Comparison of ENCODE assay signal across 9 mouse cellular contexts in genomic region chr11:55415036-55415704, GRCm38 (mm10). TPM values are rescaled to one million over a fixed set of nuclear protein-coding genes. Genes with fewer than 3 reads are reported as not detected.
A peak's percentile ranks its signal among the peaks of the same experiment; 100 is the strongest.
DNase-seq lines count a peak whose midpoint lies in the region; ATAC-seq lines count a peak whose summit lies in the region.
"Had no signal": no experiment of that assay in that cellular context is flagged by ENCODE, and none has a peak within 500 bp of the region (broad histone marks: within the 10 kb centered on the region; RNA-seq: fewer than 3 reads in every experiment).

No protein-coding gene starts in this region.

- H3K36me3 ChIP-seq in heart, embryonic 15.5 days = 0 out of 2 replicates have a peak, but pooled peaks cover 2% of the 10 kb centered on the region
- H3K36me3 ChIP-seq in limb, embryonic 15.5 days = peaks cover 27% of the 10 kb centered on the region
- H3K36me3 ChIP-seq: G1E had no signal

- H3K27me3 ChIP-seq in heart, embryonic 15.5 days = no peaks in the 10 kb centered on the region
- H3K27me3 ChIP-seq in limb, embryonic 15.5 days = no peaks in the 10 kb centered on the region

- H3K4me1 ChIP-seq in heart, embryonic 15.5 days (replicated peaks) = peaks cover 65% of the 10 kb centered on the region
- peaks cover 56% of the 10 kb centered on the region for H3K4me1 ChIP-seq in limb, embryonic 15.5 days

- peak overlapping the region; percentile 83 for H3K4me2 ChIP-seq in heart, embryonic 15.5 days
- peak overlapping the region; percentile 27 for H3K4me2 ChIP-seq in limb, embryonic 15.5 days

- peak overlapping the region; percentile 25 for H3K4me3 ChIP-seq in heart, embryonic 15.5 days
- H3K4me3 ChIP-seq in limb, embryonic 15.5 days = peak overlapping the region; percentile 11; the same call in 1 of the 2 replicates

- WGBS in heart, embryonic 15.5 days = 25% methylated on average over 9 of the region's 9 CpGs
- WGBS in limb, embryonic 15.5 days = 37% methylated on average over 9 of the region's 9 CpGs

- ATAC-seq in heart, embryonic 15.5 days (replicated peaks; ENCODE audit: insufficient number of reproducible peaks, insufficient read depth, low FRiP score, low read depth) = no peak
- no peak for ATAC-seq in limb, embryonic 15.5 days (ENCODE audit: insufficient number of reproducible peaks, low FRiP score, low TSS enrichment, low read depth)
- no peak for ATAC-seq in inflammation-experienced regulatory T-cells, adult 6 months

- peak overlapping the region; percentile 38; the same call in 1 of the 2 replicates for H3K9ac ChIP-seq in heart, embryonic 15.5 days
- H3K9ac ChIP-seq in limb, embryonic 15.5 days = no peak overlapping the region

- H3K27ac ChIP-seq in heart, embryonic 15.5 days = peak overlapping the region; percentile 94
- H3K27ac ChIP-seq in limb, embryonic 15.5 days = peak overlapping the region; percentile 71

- peak; percentile 36 for DNase-seq in kidney, adult 11 months
- no peak for DNase-seq in kidney, adult 18-20 months
- DNase-seq in adrenal gland, adult 18-20 months (ENCODE audit: low spot score in 2 of 2) = peak; percentile 39 to 55
- no peak for DNase-seq in retina, embryonic 14.5 days (ENCODE audit: low spot score)
- DNase-seq in cerebellum, postnatal 25 days = no peak

- no peaks in the 10 kb centered on the region for H3K9me3 ChIP-seq in heart, embryonic 15.5 days (replicated peaks)
- no peaks in the 10 kb centered on the region for H3K9me3 ChIP-seq in limb, embryonic 15.5 days
- H3K9me3 ChIP-seq: G1E had no signal

RNA-seq across cellular contexts. Expression of gene Sparc, which starts 7.8 kb away (rescaled TPM):
- 1,000 to 10,000 TPM; 1,159 to 2,168 TPM for total RNA-seq in adrenal gland, adult 18-20 months (2021)
- 1,914 and 2,149 TPM in 2 replicates for polyA plus RNA-seq in heart, embryonic 15.5 days (2015; fragmentation: Nextera tagmentation; extraction: Ambion mirVana)
- 3,190 and 4,050 TPM in 2 replicates for polyA plus RNA-seq in limb, embryonic 15.5 days (2015; fragmentation: Nextera tagmentation; extraction: Ambion mirVana)
- not detected for polyA plus RNA-seq in inflammation-experienced regulatory T-cells, adult 6 months (2017; shearing (Covaris generic))
- polyA plus RNA-seq: G1E had no signal

RNA-seq across cellular contexts. Expression of gene Atox1, which starts 45.9 kb away (rescaled TPM):
- 100 to 1,000 TPM; 231 to 325 TPM for total RNA-seq in adrenal gland, adult 18-20 months (2021)
- polyA plus RNA-seq in heart, embryonic 15.5 days (2015; fragmentation: Nextera tagmentation; extraction: Ambion mirVana) = 252 and 260 TPM in 2 replicates
- 448 and 491 TPM in 2 replicates for polyA plus RNA-seq in limb, embryonic 15.5 days (2015; fragmentation: Nextera tagmentation; extraction: Ambion mirVana)
- polyA plus RNA-seq in inflammation-experienced regulatory T-cells, adult 6 months (2017; shearing (Covaris generic)) = 100 to 1,000 TPM; 193 to 267 (median 197) TPM

RNA-seq across cellular contexts. Expression of gene G3bp1, which starts 54.3 kb away (rescaled TPM):
- 10 to 100 TPM; 49.7 to 56.3 TPM for total RNA-seq in adrenal gland, adult 18-20 months (2021)
- polyA plus RNA-seq in heart, embryonic 15.5 days (2015; fragmentation: Nextera tagmentation; extraction: Ambion mirVana) = 94.4 and 105 TPM in 2 replicates
- 153 and 158 TPM in 2 replicates for polyA plus RNA-seq in limb, embryonic 15.5 days (2015; fragmentation: Nextera tagmentation; extraction: Ambion mirVana)
- polyA plus RNA-seq in inflammation-experienced regulatory T-cells, adult 6 months (2017; shearing (Covaris generic)) = 10 to 100 TPM; 63.4 to 72.4 (median 65.1) TPM

Comparison
In these comparisons a context has a peak if more than half of its experiments do, and no peak if none do; other contexts are left out.
1. DNase-seq: peak in kidney, adult 11 months (single experiment) and adrenal gland, adult 18-20 months (2 of 2); none in kidney, adult 18-20 months (single experiment), retina, embryonic 14.5 days (single experiment) and cerebellum, postnatal 25 days (0 of 2).
2. RNA of gene Sparc, which starts 7.8 kb away (polyA plus RNA-seq): 3,190 to 4,050 TPM in limb, embryonic 15.5 days and 1,914 to 2,149 TPM in heart, embryonic 15.5 days; not detected in inflammation-experienced regulatory T-cells, adult 6 months; every median in the first group is over 1,000 times any median in the second.